7 mouse cellular contexts compared by ENCODE assay signal in the genomic region with DNA sequence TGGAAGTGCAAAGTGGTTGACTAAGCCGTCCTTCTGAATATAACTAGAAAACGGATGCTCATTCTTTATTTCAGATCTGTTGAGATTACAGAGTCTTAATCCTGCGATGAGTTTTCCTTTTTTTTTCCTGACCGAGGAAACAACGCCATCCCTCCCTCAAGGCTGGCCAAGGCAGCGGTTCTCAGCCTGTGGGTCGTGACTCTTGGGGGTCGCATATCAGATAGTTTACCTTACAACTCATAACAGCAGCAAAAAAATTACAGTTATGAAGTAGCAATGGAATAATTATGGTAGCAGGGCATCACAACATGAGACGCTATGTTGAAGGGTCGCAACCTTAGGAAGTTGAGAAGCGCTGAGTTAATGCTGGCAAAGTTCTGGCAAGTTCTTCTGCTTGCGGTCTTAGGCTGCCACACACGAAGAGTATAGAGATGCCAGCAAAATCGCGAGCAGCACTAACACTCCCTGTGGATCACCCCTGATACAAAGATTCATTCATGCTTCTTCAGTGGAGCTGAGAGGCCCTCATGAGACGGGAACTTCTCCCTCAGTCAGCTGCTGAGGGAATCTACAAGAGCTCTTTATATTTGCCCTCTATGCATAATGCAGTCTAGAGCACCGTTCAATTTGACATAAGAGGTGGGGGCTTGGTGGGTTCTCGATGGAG. TPM values are rescaled to one million over a fixed set of nuclear protein-coding genes. Genes with fewer than 3 reads are reported as not detected.
DNase-seq lines count a peak whose midpoint lies in the region; ATAC-seq and TF ChIP-seq lines count a peak whose summit lies in the region.

No protein-coding gene starts in this region.

- peaks cover 29% of the 10 kb centered on the region for H3K4me1 ChIP-seq in forebrain, embryonic 13.5 days
- H3K4me1 ChIP-seq in liver, embryonic 11.5 days (replicated peaks; ENCODE audit: control insufficient read depth, insufficient read depth, low read length), result peaks cover 15% of the 10 kb centered on the region
- no peaks in the 10 kb centered on the region for H3K4me1 ChIP-seq in stomach, postnatal 0 days (replicated peaks; ENCODE audit: control insufficient read depth, insufficient read depth)

- no peak overlapping the region; the same call in 1 of the 2 replicates for H3K27ac ChIP-seq in forebrain, embryonic 13.5 days
- peak overlapping the region; percentile 30; the same call in 1 of the 2 replicates for H3K27ac ChIP-seq in liver, embryonic 11.5 days (ENCODE audit: low read depth, low read length)
- peak overlapping the region; percentile 73; the same call in 1 of the 2 replicates for H3K27ac ChIP-seq in stomach, postnatal 0 days (replicated peaks)

- WGBS in forebrain, embryonic 13.5 days, result 52% methylated on average over 18 of the region's 18 CpGs
- 42% methylated on average over 18 of the region's 18 CpGs for WGBS in liver, embryonic 11.5 days
- 30% methylated on average over 18 of the region's 18 CpGs for WGBS in stomach, postnatal 0 days

- no peak for ATAC-seq in forebrain, embryonic 13.5 days
- peak; percentile 6; the same call in 1 of the 2 replicates for ATAC-seq in liver, embryonic 11.5 days (replicated peaks; ENCODE audit: low FRiP score)
- ATAC-seq in stomach, postnatal 0 days (ENCODE audit: low FRiP score, low TSS enrichment), result no peak

- no peak for TF ChIP-seq CTCF in stomach, postnatal 0 days (IDR thresholded peaks at IDR 0.05; ENCODE audit: low read depth)

- H3K9me3 ChIP-seq in forebrain, embryonic 13.5 days (replicated peaks), result no peaks in the 10 kb centered on the region
- no peaks in the 10 kb centered on the region for H3K9me3 ChIP-seq in liver, embryonic 11.5 days (ENCODE audit: control insufficient read depth, low read length)
- no peaks in the 10 kb centered on the region for H3K9me3 ChIP-seq in stomach, postnatal 0 days (ENCODE audit: control insufficient read depth, low read length)

- H3K4me3 ChIP-seq in forebrain, embryonic 13.5 days, result peak overlapping the region; percentile 76
- H3K4me3 ChIP-seq in liver, embryonic 11.5 days (ENCODE audit: low read depth, low read length), result peak overlapping the region; percentile 93
- H3K4me3 ChIP-seq in stomach, postnatal 0 days (ENCODE audit: low read depth, low read length), result peak overlapping the region; percentile 75

- no peak for TF ChIP-seq EP300 in stomach, postnatal 0 days (optimal IDR thresholded peaks at IDR 0.05)

- intact Hi-C loops in left cerebral cortex, postnatal 25 days (cut with DNase I), result no loop called here

- peak overlapping the region; percentile 51 for H3K4me2 ChIP-seq in forebrain, embryonic 13.5 days
- H3K4me2 ChIP-seq in liver, embryonic 11.5 days, result peak overlapping the region; percentile 59
- H3K4me2 ChIP-seq in stomach, postnatal 0 days (replicated peaks; ENCODE audit: low read depth), result peak overlapping the region; percentile 62

- H3K27me3 ChIP-seq in forebrain, embryonic 13.5 days, result no peaks in the 10 kb centered on the region
- no peaks in the 10 kb centered on the region for H3K27me3 ChIP-seq in liver, embryonic 11.5 days (replicated peaks; ENCODE audit: control insufficient read depth, insufficient read depth, low read length)
- H3K27me3 ChIP-seq in stomach, postnatal 0 days (ENCODE audit: control insufficient read depth, insufficient read depth, low read length), result no peaks in the 10 kb centered on the region

- DNase-seq in thymus, postnatal 0 days (ENCODE audit: low spot score), result peak; percentile 9
- DNase-seq in thymus, postnatal 14 days, result no peak
- no peak for DNase-seq in liver, embryonic 11.5 days (ENCODE audit: low spot score)
- no peak for DNase-seq in stomach, postnatal 0 days (ENCODE audit: low spot score)
- DNase-seq in left cerebral cortex, postnatal 25 days (ENCODE audit: low spot score in 2 of 2), result no peak
- no peak for DNase-seq in adrenal gland, adult 18-20 months (ENCODE audit: low spot score in 2 of 2)

- H3K36me3 ChIP-seq in forebrain, embryonic 13.5 days (ENCODE audit: poor library complexity, severe bottlenecking), result peaks cover 18% of the 10 kb centered on the region
- peaks cover 23% of the 10 kb centered on the region for H3K36me3 ChIP-seq in liver, embryonic 11.5 days (ENCODE audit: control insufficient read depth, insufficient read depth, low read length)
- no peaks in the 10 kb centered on the region for H3K36me3 ChIP-seq in stomach, postnatal 0 days (ENCODE audit: control insufficient read depth, insufficient read depth, low read length)

- H3K9ac ChIP-seq in forebrain, embryonic 13.5 days, result peak overlapping the region; percentile 35; the same call in 1 of the 2 replicates
- peak overlapping the region; percentile 27; the same call in 1 of the 2 replicates for H3K9ac ChIP-seq in liver, embryonic 11.5 days (ENCODE audit: low read depth, low read length)
- 0 out of 2 replicates have a peak overlapping the region, but pooled peaks have one; percentile 38 for H3K9ac ChIP-seq in stomach, postnatal 0 days (ENCODE audit: low read length)

RNA-seq across cellular contexts. Expression of gene Top2a, which starts 0.6 kb away (rescaled TPM):
- polyA plus RNA-seq in thymus, postnatal 0 days (2015; fragmentation: Nextera tagmentation; extraction: Ambion mirVana), result 298 and 329 TPM in 2 replicates
- 276 and 284 TPM in 2 replicates for polyA plus RNA-seq in forebrain, embryonic 13.5 days (2015; fragmentation: Nextera tagmentation; extraction: Ambion mirVana)
- 315 and 330 TPM in 2 replicates for polyA plus RNA-seq in liver, embryonic 11.5 days (2014; fragmentation: Nextera tagmentation; extraction: Ambion mirVana)
- polyA plus RNA-seq in stomach, postnatal 0 days (2015; fragmentation: Nextera tagmentation; extraction: Ambion mirVana), result 31.6 and 44.5 TPM in 2 replicates
- total RNA-seq in left cerebral cortex, postnatal 25 days (2021), result 1 to 10 TPM in 1 of 2 experiments, under 1 TPM in 1; 0.87 to 1.3 TPM
- total RNA-seq in adrenal gland, adult 18-20 months (2021), result 1 to 10 TPM; 3.2 to 4.3 TPM

RNA-seq across cellular contexts. Expression of gene Igfbp4, which starts 16.4 kb away (rescaled TPM):
- polyA plus RNA-seq in thymus, postnatal 0 days (2015; fragmentation: Nextera tagmentation; extraction: Ambion mirVana), result 85.0 and 98.4 TPM in 2 replicates
- polyA plus RNA-seq in forebrain, embryonic 13.5 days (2015; fragmentation: Nextera tagmentation; extraction: Ambion mirVana), result 131 TPM in 2 replicates
- 324 and 328 TPM in 2 replicates for polyA plus RNA-seq in liver, embryonic 11.5 days (2014; fragmentation: Nextera tagmentation; extraction: Ambion mirVana)
- 228 and 244 TPM in 2 replicates for polyA plus RNA-seq in stomach, postnatal 0 days (2015; fragmentation: Nextera tagmentation; extraction: Ambion mirVana)
- 10 to 100 TPM; 71.2 to 78.2 TPM for total RNA-seq in left cerebral cortex, postnatal 25 days (2021)
- total RNA-seq in adrenal gland, adult 18-20 months (2021), result 100 to 1,000 TPM in 1 of 2 experiments, 10 to 100 TPM in 1; 74.6 to 150 TPM

RNA-seq across cellular contexts. Expression of gene Gjd3, which starts 41.8 kb away (rescaled TPM):
- 0.27 and 0.51 TPM in 2 replicates for polyA plus RNA-seq in thymus, postnatal 0 days (2015; fragmentation: Nextera tagmentation; extraction: Ambion mirVana)
- polyA plus RNA-seq in forebrain, embryonic 13.5 days (2015; fragmentation: Nextera tagmentation; extraction: Ambion mirVana), result 0.21 TPM in 1 of 2 replicates, not detected in the other
- polyA plus RNA-seq in liver, embryonic 11.5 days (2014; fragmentation: Nextera tagmentation; extraction: Ambion mirVana), result 0.21 and 0.22 TPM in 2 replicates
- 1.9 and 2.1 TPM in 2 replicates for polyA plus RNA-seq in stomach, postnatal 0 days (2015; fragmentation: Nextera tagmentation; extraction: Ambion mirVana)
- total RNA-seq in left cerebral cortex, postnatal 25 days (2021), result 1 to 10 TPM; 2.9 to 3.0 TPM
- not detected for total RNA-seq in adrenal gland, adult 18-20 months (2021)
